In the genomic region with DNA sequence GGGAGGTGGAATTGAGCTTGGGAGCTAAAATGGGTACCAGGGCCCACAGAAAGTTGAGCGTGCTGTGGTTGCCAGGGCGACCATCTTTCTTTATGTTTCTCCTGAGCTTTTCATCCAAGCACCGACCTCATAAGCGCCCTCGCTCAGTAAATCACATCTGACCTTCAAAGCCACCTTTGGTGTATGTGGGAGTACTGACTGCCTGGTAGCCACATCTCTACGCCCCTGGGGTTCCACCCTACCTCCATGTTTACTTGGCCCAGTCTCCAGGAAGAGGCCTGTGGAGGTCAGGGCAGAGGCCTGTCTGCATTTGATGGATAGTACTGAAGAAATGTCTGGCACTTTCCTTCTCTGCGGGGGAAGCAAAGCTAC, we compare ENCODE assay signal across 9 mouse cellular contexts. TPM values are rescaled to one million over a fixed set of nuclear protein-coding genes. Genes with fewer than 3 reads are reported as not detected.
DNase-seq lines count a peak whose midpoint lies in the region; ATAC-seq lines count a peak whose summit lies in the region.
"Had no signal": no experiment of that assay in that cellular context is flagged by ENCODE, and none has a peak within 500 bp of the region (broad histone marks: within the 10 kb centered on the region; RNA-seq: fewer than 3 reads in every experiment).

No protein-coding gene starts in this region.

- no peaks in the 10 kb centered on the region for H3K36me3 ChIP-seq in embryonic facial prominence, embryonic 10.5 days (replicated peaks)
- no peaks in the 10 kb centered on the region for H3K36me3 ChIP-seq in hindbrain, embryonic 13.5 days
- no peaks in the 10 kb centered on the region for H3K36me3 ChIP-seq in liver, embryonic 12.5 days
- no peaks in the 10 kb centered on the region for H3K36me3 ChIP-seq in neural tube, embryonic 12.5 days

- no peaks in the 10 kb centered on the region for H3K9me3 ChIP-seq in embryonic facial prominence, embryonic 10.5 days
- no peaks in the 10 kb centered on the region for H3K9me3 ChIP-seq in hindbrain, embryonic 13.5 days
- no peaks in the 10 kb centered on the region for H3K9me3 ChIP-seq in liver, embryonic 12.5 days (replicated peaks)
- no peaks in the 10 kb centered on the region for H3K9me3 ChIP-seq in neural tube, embryonic 12.5 days

- peaks cover 40% of the 10 kb centered on the region for H3K4me1 ChIP-seq in embryonic facial prominence, embryonic 10.5 days
- H3K4me1 ChIP-seq in hindbrain, embryonic 13.5 days (replicated peaks): peaks cover 17% of the 10 kb centered on the region
- H3K4me1 ChIP-seq in liver, embryonic 12.5 days: peaks cover 33% of the 10 kb centered on the region
- H3K4me1 ChIP-seq in neural tube, embryonic 12.5 days: peaks cover 12% of the 10 kb centered on the region

- 48% methylated on average over 7 of the region's 7 CpGs for WGBS in embryonic facial prominence, embryonic 10.5 days
- 25% methylated on average over 7 of the region's 7 CpGs for WGBS in hindbrain, embryonic 13.5 days
- WGBS in liver, embryonic 12.5 days (ENCODE audit: insufficient replicate concordance): 49% methylated on average over 7 of the region's 7 CpGs
- 27% methylated on average over 7 of the region's 7 CpGs for WGBS in neural tube, embryonic 12.5 days

- peak overlapping the region; percentile 94 for H3K27ac ChIP-seq in embryonic facial prominence, embryonic 10.5 days (replicated peaks)
- peak overlapping the region; percentile 84 for H3K27ac ChIP-seq in hindbrain, embryonic 13.5 days
- H3K27ac ChIP-seq in liver, embryonic 12.5 days: peak overlapping the region; percentile 72
- peak overlapping the region; percentile 53 for H3K27ac ChIP-seq in neural tube, embryonic 12.5 days

- intact Hi-C loops in left cerebral cortex, postnatal 10 days (cut with DNase I): no loop called here

- H3K27me3 ChIP-seq in embryonic facial prominence, embryonic 10.5 days (replicated peaks; ENCODE audit: low read depth, poor library complexity, severe bottlenecking): no peaks in the 10 kb centered on the region
- no peaks in the 10 kb centered on the region for H3K27me3 ChIP-seq in hindbrain, embryonic 13.5 days
- no peaks in the 10 kb centered on the region for H3K27me3 ChIP-seq in liver, embryonic 12.5 days (replicated peaks)
- no peaks in the 10 kb centered on the region for H3K27me3 ChIP-seq in neural tube, embryonic 12.5 days (replicated peaks)

- peak overlapping the region; percentile 61 for H3K9ac ChIP-seq in hindbrain, embryonic 13.5 days
- H3K9ac ChIP-seq in liver, embryonic 12.5 days: no peak overlapping the region
- H3K9ac ChIP-seq in neural tube, embryonic 12.5 days: 0 out of 2 replicates have a peak overlapping the region, but pooled peaks have one; percentile 40

- H3K4me2 ChIP-seq in hindbrain, embryonic 13.5 days: peak overlapping the region; percentile 54
- H3K4me2 ChIP-seq in liver, embryonic 12.5 days: peak overlapping the region; percentile 70
- peak overlapping the region; percentile 62 for H3K4me2 ChIP-seq in neural tube, embryonic 12.5 days (replicated peaks)

- DNase-seq in adrenal gland, adult 2 months: peak; percentile 62
- DNase-seq in adrenal gland, postnatal 25 days: no peak
- no peak for DNase-seq in embryonic facial prominence, embryonic 10.5 days (ENCODE audit: low spot score)
- DNase-seq in gastrocnemius, postnatal 25 days: no peak
- DNase-seq in left cerebral cortex, postnatal 10 days (ENCODE audit: extremely low spot score in 1 of 2, low spot score in 2 of 2): no peak

- ATAC-seq in hindbrain, embryonic 13.5 days (ENCODE audit: low FRiP score): peak; percentile 22; the same call in 1 of the 2 replicates
- no peak; the same call in 1 of the 2 replicates for ATAC-seq in liver, embryonic 12.5 days
- peak; percentile 38 for ATAC-seq in neural tube, embryonic 12.5 days (ENCODE audit: low FRiP score, low read depth)

- H3K4me3 ChIP-seq in embryonic facial prominence, embryonic 10.5 days: peak overlapping the region; percentile 54
- H3K4me3 ChIP-seq in hindbrain, embryonic 13.5 days: peak overlapping the region; percentile 34
- no peak overlapping the region; the same call in 1 of the 2 replicates for H3K4me3 ChIP-seq in liver, embryonic 12.5 days
- H3K4me3 ChIP-seq in neural tube, embryonic 12.5 days: peak overlapping the region; percentile 24

RNA-seq across cellular contexts. Expression of a gene that starts 13.7 kb away (rescaled TPM):
- 10 to 100 TPM; 81.0 to 90.6 TPM for total RNA-seq in adrenal gland, adult 2 months (2021)
- 32.2 and 40.2 TPM in 2 replicates for polyA plus RNA-seq in adrenal gland, adult 2 months (2012; rRNA removed)
- total RNA-seq in adrenal gland, postnatal 25 days (2021): 91.2 and 92.3 TPM in 2 replicates
- polyA plus RNA-seq in embryonic facial prominence, embryonic 10.5 days (2016; fragmentation: Nextera tagmentation; extraction: Ambion mirVana): 42.8 and 46.3 TPM in 2 replicates
- polyA plus RNA-seq in hindbrain, embryonic 13.5 days (2015; fragmentation: Nextera tagmentation; extraction: Ambion mirVana): 29.9 and 30.1 TPM in 2 replicates
- polyA plus RNA-seq in liver, embryonic 12.5 days (2016; fragmentation: Nextera tagmentation; extraction: Ambion mirVana): 20.8 and 21.4 TPM in 2 replicates
- 38.1 and 40.5 TPM in 2 replicates for polyA plus RNA-seq in neural tube, embryonic 12.5 days (2016; fragmentation: Nextera tagmentation; extraction: Ambion mirVana)
- 10 to 100 TPM; 14.5 to 15.9 TPM for total RNA-seq in gastrocnemius, postnatal 25 days (2021)
- 10 to 100 TPM; 57.0 to 62.0 TPM for total RNA-seq in left cerebral cortex, postnatal 10 days (2021)

RNA-seq across cellular contexts. Expression of a gene that starts 18.6 kb away (rescaled TPM):
- 100 to 1,000 TPM; 193 to 290 TPM for total RNA-seq in adrenal gland, adult 2 months (2021)
- 367 and 435 TPM in 2 replicates for polyA plus RNA-seq in adrenal gland, adult 2 months (2012; rRNA removed)
- total RNA-seq in adrenal gland, postnatal 25 days (2021): 224 and 269 TPM in 2 replicates
- 2.0 and 3.3 TPM in 2 replicates for polyA plus RNA-seq in embryonic facial prominence, embryonic 10.5 days (2016; fragmentation: Nextera tagmentation; extraction: Ambion mirVana)
- polyA plus RNA-seq in hindbrain, embryonic 13.5 days (2015; fragmentation: Nextera tagmentation; extraction: Ambion mirVana): 3.5 and 3.7 TPM in 2 replicates
- 5.1 and 5.3 TPM in 2 replicates for polyA plus RNA-seq in liver, embryonic 12.5 days (2016; fragmentation: Nextera tagmentation; extraction: Ambion mirVana)
- polyA plus RNA-seq in neural tube, embryonic 12.5 days (2016; fragmentation: Nextera tagmentation; extraction: Ambion mirVana): 3.3 and 3.5 TPM in 2 replicates
- 10 to 100 TPM in 1 of 2 experiments, 1 to 10 TPM in 1; 7.7 to 10.8 TPM for total RNA-seq in gastrocnemius, postnatal 25 days (2021)
- total RNA-seq in left cerebral cortex, postnatal 10 days (2021): 1 to 10 TPM; 3.4 to 4.3 TPM
- total RNA-seq: common myeloid progenitor, adult 5-6 weeks had no signal

RNA-seq across cellular contexts. Expression of a gene that starts 28.8 kb away (rescaled TPM):
- total RNA-seq in adrenal gland, adult 2 months (2021): 10 to 100 TPM; 52.3 to 54.4 TPM
- polyA plus RNA-seq in adrenal gland, adult 2 months (2012; rRNA removed): 8.6 and 10.2 TPM in 2 replicates
- total RNA-seq in adrenal gland, postnatal 25 days (2021): 65.6 and 65.7 TPM in 2 replicates
- polyA plus RNA-seq in embryonic facial prominence, embryonic 10.5 days (2016; fragmentation: Nextera tagmentation; extraction: Ambion mirVana): 356 and 367 TPM in 2 replicates
- polyA plus RNA-seq in hindbrain, embryonic 13.5 days (2015; fragmentation: Nextera tagmentation; extraction: Ambion mirVana): 303 and 314 TPM in 2 replicates
- polyA plus RNA-seq in liver, embryonic 12.5 days (2016; fragmentation: Nextera tagmentation; extraction: Ambion mirVana): 100 and 103 TPM in 2 replicates
- 322 and 326 TPM in 2 replicates for polyA plus RNA-seq in neural tube, embryonic 12.5 days (2016; fragmentation: Nextera tagmentation; extraction: Ambion mirVana)
- 10 to 100 TPM; 23.4 to 25.6 TPM for total RNA-seq in gastrocnemius, postnatal 25 days (2021)
- total RNA-seq in left cerebral cortex, postnatal 10 days (2021): 100 to 1,000 TPM; 111 to 115 TPM

RNA-seq across cellular contexts. Expression of a gene that starts 43.7 kb away (rescaled TPM):
- 10 to 100 TPM; 72.1 to 73.8 TPM for total RNA-seq in adrenal gland, adult 2 months (2021)
- polyA plus RNA-seq in adrenal gland, adult 2 months (2012; rRNA removed): 23.8 and 32.5 TPM in 2 replicates
- total RNA-seq in adrenal gland, postnatal 25 days (2021): 67.2 and 74.0 TPM in 2 replicates
- polyA plus RNA-seq in embryonic facial prominence, embryonic 10.5 days (2016; fragmentation: Nextera tagmentation; extraction: Ambion mirVana): 55.5 and 57.2 TPM in 2 replicates
- polyA plus RNA-seq in hindbrain, embryonic 13.5 days (2015; fragmentation: Nextera tagmentation; extraction: Ambion mirVana): 90.1 and 95.6 TPM in 2 replicates
- 24.2 and 27.0 TPM in 2 replicates for polyA plus RNA-seq in liver, embryonic 12.5 days (2016; fragmentation: Nextera tagmentation; extraction: Ambion mirVana)
- polyA plus RNA-seq in neural tube, embryonic 12.5 days (2016; fragmentation: Nextera tagmentation; extraction: Ambion mirVana): 81.7 and 87.0 TPM in 2 replicates
- total RNA-seq in gastrocnemius, postnatal 25 days (2021): 10 to 100 TPM; 57.4 to 60.0 TPM
- total RNA-seq in left cerebral cortex, postnatal 10 days (2021): 10 to 100 TPM; 46.7 to 47.9 TPM

RNA-seq across cellular contexts. Expression of a gene that starts 57.4 kb away (rescaled TPM):
- total RNA-seq in adrenal gland, adult 2 months (2021): 100 to 1,000 TPM in 1 of 2 experiments, 10 to 100 TPM in 1; 66.9 to 196 TPM
- polyA plus RNA-seq in adrenal gland, adult 2 months (2012; rRNA removed): 384 and 508 TPM in 2 replicates
- 130 and 146 TPM in 2 replicates for total RNA-seq in adrenal gland, postnatal 25 days (2021)
- 29.4 and 33.9 TPM in 2 replicates for polyA plus RNA-seq in embryonic facial prominence, embryonic 10.5 days (2016; fragmentation: Nextera tagmentation; extraction: Ambion mirVana)
- 24.9 and 26.5 TPM in 2 replicates for polyA plus RNA-seq in hindbrain, embryonic 13.5 days (2015; fragmentation: Nextera tagmentation; extraction: Ambion mirVana)
- 3.7 and 4.1 TPM in 2 replicates for polyA plus RNA-seq in liver, embryonic 12.5 days (2016; fragmentation: Nextera tagmentation; extraction: Ambion mirVana)
- polyA plus RNA-seq in neural tube, embryonic 12.5 days (2016; fragmentation: Nextera tagmentation; extraction: Ambion mirVana): 19.7 and 22.7 TPM in 2 replicates
- 1 to 10 TPM; 1.5 to 1.7 TPM for total RNA-seq in gastrocnemius, postnatal 25 days (2021)
- 10 to 100 TPM; 11.5 to 12.1 TPM for total RNA-seq in left cerebral cortex, postnatal 10 days (2021)

Comparison
In these comparisons a context has a peak if more than half of its experiments do, and no peak if none do; other contexts are left out.
1. RNA of a gene that starts 18.6 kb away (polyA plus RNA-seq): 367 to 435 TPM in adrenal gland, adult 2 months; 5.1 to 5.3 TPM in liver, embryonic 12.5 days, 3.5 to 3.7 TPM in hindbrain, embryonic 13.5 days, 3.3 to 3.5 TPM in neural tube, embryonic 12.5 days and 2.0 to 3.3 TPM in embryonic facial prominence, embryonic 10.5 days; every median in the first group is over 10 times any median in the second.
2. Peak in every context shown above with its lines, with median percentiles within 50 percentile points of each other: H3K27ac ChIP-seq and H3K4me2 ChIP-seq.